Mouse (Mus musculus) thymus, postnatal 10 days (tissue): ENCODE results near the gene Srebf2.
"Not testable (repeated sequence)": the region's sequence is repeated elsewhere in the genome, so short reads cannot be mapped to it uniquely, and the experiment has no call there.

Experiments used
- DNase-seq, 2 experiments: peaks; one replicate each; pipeline ENCODE4 v3.0.0; 2021; ENCODE audit warnings: low spot score in 2 of 2

The Srebf2 gene

GRCm38 (mm10) chr15:82224602-82225215 is 77.7 kb downstream of the Srebf2 start:
- DNase-seq: no peak

DNA sequence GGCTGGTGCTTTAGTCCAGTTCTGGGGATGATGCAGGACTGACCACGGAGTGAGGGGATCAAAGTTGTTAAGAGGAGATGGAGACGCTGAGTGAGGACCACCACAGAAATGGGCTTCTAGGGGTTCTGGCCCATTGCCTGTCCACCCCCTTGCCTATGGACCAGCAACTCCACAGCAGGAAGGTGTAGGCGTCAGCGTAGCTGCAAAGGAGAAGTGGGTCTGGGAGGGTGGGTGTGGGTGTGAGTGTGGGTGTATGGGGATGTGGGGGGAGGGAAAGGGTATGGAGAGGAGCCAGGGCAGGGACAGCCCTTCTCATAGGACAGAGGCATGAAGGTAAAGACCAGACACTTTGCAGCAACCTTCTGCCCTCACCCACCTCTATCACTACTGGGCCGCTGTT is 78.8 kb downstream of the Srebf2 start:
- no peak for DNase-seq

GRCm38 (mm10) chr15:82229542-82230045 is 82.6 kb downstream of the Srebf2 start:
- DNase-seq: no peak

DNA sequence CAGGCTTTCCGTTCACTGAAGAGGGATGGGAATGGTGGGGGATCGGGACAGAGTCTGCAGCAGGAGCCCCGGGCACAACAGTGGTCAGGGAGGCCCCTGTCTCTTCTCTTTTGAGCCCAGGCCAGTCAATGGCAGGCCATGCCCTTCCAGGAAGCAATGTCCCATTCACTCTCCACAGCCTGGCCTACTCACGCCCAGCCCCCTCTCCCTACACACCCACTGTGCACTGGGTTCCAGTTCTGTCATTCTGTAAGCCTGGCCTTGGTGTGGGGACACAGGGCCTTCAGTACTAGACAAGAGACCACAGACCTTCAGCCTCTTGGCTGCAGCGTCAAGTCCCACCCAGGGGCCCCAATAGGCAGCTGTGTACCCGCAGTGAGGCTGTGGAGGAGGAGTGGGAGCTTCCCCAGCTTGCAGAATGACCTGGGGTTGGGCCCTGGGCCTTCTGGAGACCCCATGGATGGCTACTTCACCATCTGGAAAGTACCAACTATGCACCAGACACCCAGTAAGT is 83.2 kb downstream of the Srebf2 start:
- DNase-seq: no peak

- no peak for DNase-seq
Measured at GRCm38 (mm10) chr15:82231100-82231499, 84.1 kb downstream of the Srebf2 start.

- no peak for DNase-seq
Measured at GRCm38 (mm10) chr15:82231591-82232378, 84.8 kb downstream of the Srebf2 start.

- DNase-seq: no peak
Measured at GRCm38 (mm10) chr15:82232651-82233050, 85.7 kb downstream of the Srebf2 start.

GRCm38 (mm10) chr15:82235661-82236060 is 88.7 kb downstream of the Srebf2 start:
- DNase-seq: no peak

DNA sequence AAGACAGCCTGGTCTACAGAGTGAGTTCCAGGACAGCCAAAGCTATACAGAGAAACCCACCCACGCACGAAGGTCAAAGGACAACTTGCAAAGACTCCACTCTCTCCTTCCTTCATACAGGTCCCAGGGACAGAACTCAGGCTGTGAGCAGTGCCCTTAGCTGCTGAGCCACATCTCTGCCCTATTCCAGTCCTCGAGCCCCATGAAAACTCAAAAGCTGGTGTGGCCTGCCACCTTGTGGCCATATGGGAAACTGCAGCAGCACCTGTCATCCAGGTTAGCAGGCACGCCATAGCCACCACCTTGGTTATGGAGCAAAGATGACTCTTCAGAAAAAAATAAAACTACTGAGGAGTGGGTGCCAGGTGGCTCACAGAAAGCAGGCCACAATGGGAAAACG is 89.6 kb downstream of the Srebf2 start:
- DNase-seq: peak; percentile 69 to 85

DNA sequence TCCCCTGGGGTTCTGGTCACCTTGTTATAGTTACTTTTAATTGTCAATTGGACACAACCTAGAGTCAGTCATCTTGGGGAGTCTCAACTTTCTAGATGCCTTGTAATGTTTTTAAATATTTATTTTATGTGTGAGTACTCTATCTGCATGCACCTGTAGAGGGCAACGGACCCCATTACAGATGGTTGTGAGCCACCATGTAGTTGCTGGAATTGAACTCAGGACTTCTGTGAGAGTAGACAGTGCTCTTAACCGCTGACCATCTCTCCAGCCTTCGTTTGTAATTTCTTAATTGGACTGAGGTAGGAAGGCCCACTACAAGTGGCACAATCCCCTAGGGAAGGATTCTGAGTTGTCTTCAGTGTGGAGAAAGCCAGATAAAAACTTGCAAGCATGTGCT is 96.3 kb downstream of the Srebf2 start:
- no peak for DNase-seq

GRCm38 (mm10) chr15:82243742-82244114 is 96.7 kb downstream of the Srebf2 start:
- DNase-seq: no peak

DNA sequence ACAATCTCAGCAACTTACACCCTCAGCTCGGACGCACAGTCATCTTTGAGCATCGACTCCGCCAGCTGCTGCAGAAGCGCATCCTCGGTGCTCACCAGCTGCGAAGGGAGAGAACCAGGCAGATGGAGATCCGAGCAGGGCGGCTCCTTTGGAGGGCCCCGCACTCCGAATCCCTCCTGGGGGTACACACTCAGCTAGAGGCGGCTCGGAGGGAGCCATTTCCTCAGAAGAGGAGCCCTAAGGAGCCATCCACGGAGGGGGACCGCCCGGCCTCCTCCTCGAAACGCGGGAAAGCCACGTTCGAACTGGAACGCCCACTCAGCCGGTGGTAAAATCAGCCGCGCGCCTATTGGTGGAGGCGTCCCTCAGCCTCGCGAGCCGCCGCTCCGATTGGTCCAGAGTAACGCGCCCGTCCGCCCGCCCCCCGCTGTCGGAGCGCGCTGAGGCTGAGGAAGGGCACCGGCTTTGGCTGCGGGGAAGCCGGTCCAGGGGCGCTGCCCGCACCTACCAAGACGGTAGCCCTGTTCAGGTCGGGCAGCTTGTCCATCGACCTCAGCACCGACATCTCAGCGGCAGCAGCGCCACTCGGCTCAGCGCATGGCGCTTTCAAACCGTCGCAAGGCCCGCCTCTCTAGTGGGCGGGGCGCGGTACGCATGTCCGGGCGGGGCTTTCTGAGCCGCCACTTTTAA is 97.3 kb downstream of the Srebf2 start, which contains the start of gene Cenpm:
Gene Cenpm, minus strand, starts transcription at position 634 of the 690 bp plus-strand sequence.
- DNase-seq: peak; percentile 89 to 93

GRCm38 (mm10) chr15:82244805-82245161 is 97.8 kb downstream of the Srebf2 start:
- DNase-seq: not testable (repeated sequence)

DNA sequence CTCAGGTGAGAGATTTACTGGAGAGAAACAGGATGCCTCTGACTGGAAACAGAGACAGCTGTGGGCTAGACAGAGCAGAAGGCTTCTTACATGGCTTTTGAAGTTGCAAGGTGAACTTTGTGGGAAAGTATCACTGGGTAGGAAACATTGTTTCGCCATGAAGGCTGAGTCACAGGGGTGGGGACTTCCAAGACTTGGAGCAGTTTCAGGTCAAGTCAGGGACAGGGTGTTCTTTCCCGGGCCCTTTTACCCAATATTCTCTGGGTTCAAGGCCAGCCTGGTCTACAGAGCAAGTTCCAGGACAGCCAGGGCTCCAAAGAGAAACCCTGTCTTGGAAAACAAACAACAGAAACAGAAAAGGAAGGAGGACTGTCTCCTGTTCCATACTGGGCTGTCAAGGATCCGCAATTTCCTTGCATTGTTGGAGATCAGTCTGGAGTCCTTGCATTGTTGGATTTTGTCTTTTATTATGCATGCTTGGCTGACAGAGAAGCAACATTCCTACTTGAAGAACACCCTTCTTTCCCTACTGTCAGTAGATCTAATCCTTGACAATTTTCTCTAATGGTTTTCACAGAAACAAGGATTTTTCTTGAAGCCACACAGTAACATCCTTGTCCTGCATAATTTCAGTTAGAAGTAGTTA is 100.3 kb downstream of the Srebf2 start:
- no peak for DNase-seq

- no peak for DNase-seq
Measured at GRCm38 (mm10) chr15:82251579-82251978, 104.6 kb downstream of the Srebf2 start.

DNA sequence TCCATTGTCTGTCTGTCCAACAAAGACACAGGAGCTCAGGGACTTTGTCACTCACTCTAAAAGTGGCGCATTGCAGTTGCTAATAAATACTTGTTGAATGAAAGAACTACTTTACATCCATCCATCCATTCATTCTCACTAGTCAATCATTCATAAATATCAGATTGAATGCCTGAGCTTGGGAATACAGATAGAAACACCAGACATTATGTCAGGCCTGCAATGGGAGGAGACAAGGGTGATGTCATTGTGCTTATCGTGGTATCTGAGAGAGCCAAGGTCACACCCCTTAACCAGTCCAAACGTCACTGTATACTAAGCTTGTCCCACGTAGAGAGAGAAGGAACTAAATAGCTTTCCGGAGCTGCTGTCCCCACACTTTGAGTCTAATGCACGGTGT is 105.1 kb downstream of the Srebf2 start, which contains the start of gene 1500009C09Rik:
Gene 1500009C09Rik, plus strand, starts transcription at position 301 of the 400 bp plus-strand sequence.
- DNase-seq: no peak
